10 mouse cellular contexts compared by ENCODE assay signal in genomic region chr9:98297937-98298595, GRCm38 (mm10). TPM values are rescaled to one million over a fixed set of nuclear protein-coding genes. Genes with fewer than 3 reads are reported as not detected.
DNase-seq lines count a peak whose midpoint lies in the region; ATAC-seq lines count a peak whose summit lies in the region.
"Had no signal": no experiment of that assay in that cellular context is flagged by ENCODE, and none has a peak within 500 bp of the region (broad histone marks: within the 10 kb centered on the region; RNA-seq: fewer than 3 reads in every experiment).

No protein-coding gene starts in this region.

- no peak overlapping the region for H3K4me3 ChIP-seq in forebrain, embryonic 12.5 days (replicated peaks)
- no peak overlapping the region for H3K4me3 ChIP-seq in forebrain, embryonic 11.5 days (ENCODE audit: low read depth, low read length)
- H3K4me3 ChIP-seq in stomach, embryonic 14.5 days (ENCODE audit: low read depth, low read length): no peak overlapping the region

- H3K9me3 ChIP-seq in forebrain, embryonic 12.5 days: no peaks in the 10 kb centered on the region
- H3K9me3 ChIP-seq in forebrain, embryonic 11.5 days (ENCODE audit: control insufficient read depth, low read length): no peaks in the 10 kb centered on the region
- no peaks in the 10 kb centered on the region for H3K9me3 ChIP-seq in stomach, embryonic 14.5 days (ENCODE audit: control insufficient read depth, low read depth, low read length)
- H3K9me3 ChIP-seq: midbrain, embryonic 15.5 days had no signal

- peaks cover 8% of the 10 kb centered on the region; the same call in 1 of the 2 replicates for H3K27me3 ChIP-seq in forebrain, embryonic 12.5 days
- H3K27me3 ChIP-seq in forebrain, embryonic 11.5 days (ENCODE audit: control insufficient read depth, insufficient read depth, low read length): no peaks in the 10 kb centered on the region
- no peaks in the 10 kb centered on the region for H3K27me3 ChIP-seq in stomach, embryonic 14.5 days (ENCODE audit: control insufficient read depth, insufficient read depth, low read length)

- H3K4me1 ChIP-seq in forebrain, embryonic 12.5 days: peaks cover 11% of the 10 kb centered on the region
- no peaks in the 10 kb centered on the region for H3K4me1 ChIP-seq in forebrain, embryonic 11.5 days (replicated peaks; ENCODE audit: control insufficient read depth, insufficient read depth, low read length)
- H3K4me1 ChIP-seq in stomach, embryonic 14.5 days (ENCODE audit: control insufficient read depth, insufficient read depth, low read length): peaks cover 4% of the 10 kb centered on the region; the same call in 1 of the 2 replicates

- ATAC-seq in forebrain, embryonic 12.5 days (ENCODE audit: low FRiP score): no peak
- ATAC-seq in forebrain, embryonic 11.5 days (replicated peaks; ENCODE audit: low FRiP score): no peak
- ATAC-seq in stomach, embryonic 14.5 days (ENCODE audit: insufficient number of reproducible peaks, insufficient read depth, low FRiP score, low read depth): no peak
- no peak for ATAC-seq in inflammation-experienced regulatory T-cells, adult 6 months

- no peaks in the 10 kb centered on the region for H3K36me3 ChIP-seq in forebrain, embryonic 12.5 days (replicated peaks)
- H3K36me3 ChIP-seq in forebrain, embryonic 11.5 days (ENCODE audit: control insufficient read depth, insufficient read depth, low read length): no peaks in the 10 kb centered on the region
- no peaks in the 10 kb centered on the region for H3K36me3 ChIP-seq in stomach, embryonic 14.5 days (ENCODE audit: control insufficient read depth, insufficient read depth, low read length)
- H3K36me3 ChIP-seq: midbrain, embryonic 15.5 days had no signal

- DNase-seq in forebrain, embryonic 11.5 days (ENCODE audit: low spot score): no peak
- DNase-seq in spleen, adult 12 weeks (ENCODE audit: low spot score): peak; percentile 9
- DNase-seq in spleen, adult 18-20 months: no peak
- peak; percentile 33 to 66 for DNase-seq in kidney, postnatal 25 days
- DNase-seq in right cerebral cortex, adult 18-20 months: no peak
- DNase-seq: right cerebral cortex, postnatal 25 days had no signal

- no peak overlapping the region for H3K27ac ChIP-seq in forebrain, embryonic 12.5 days
- H3K27ac ChIP-seq in forebrain, embryonic 11.5 days (ENCODE audit: low read depth, low read length): no peak overlapping the region
- H3K27ac ChIP-seq in stomach, embryonic 14.5 days (ENCODE audit: low read length): no peak overlapping the region
- H3K27ac ChIP-seq: midbrain, embryonic 15.5 days had no signal

- no peak overlapping the region for H3K9ac ChIP-seq in forebrain, embryonic 12.5 days
- H3K9ac ChIP-seq in forebrain, embryonic 11.5 days (ENCODE audit: low read length): no peak overlapping the region
- no peak overlapping the region for H3K9ac ChIP-seq in stomach, embryonic 14.5 days (replicated peaks; ENCODE audit: low read depth, low read length)

- WGBS in forebrain, embryonic 12.5 days: 69% methylated on average over 6 of the region's 6 CpGs
- WGBS in forebrain, embryonic 11.5 days: 76% methylated on average over 6 of the region's 6 CpGs
- 72% methylated on average over 6 of the region's 6 CpGs for WGBS in stomach, embryonic 14.5 days

- peak overlapping the region; percentile 76; the same call in 1 of the 2 replicates for H3K4me2 ChIP-seq in forebrain, embryonic 12.5 days
- no peak overlapping the region for H3K4me2 ChIP-seq in forebrain, embryonic 11.5 days (ENCODE audit: low read depth, low read length, severe bottlenecking)
- peak overlapping the region; percentile 63; the same call in 1 of the 2 replicates for H3K4me2 ChIP-seq in stomach, embryonic 14.5 days (replicated peaks; ENCODE audit: low read depth, low read length)

RNA-seq across cellular contexts. Expression of gene Nmnat3, which starts 10.8 kb away (rescaled TPM):
- 2.4 and 3.0 TPM in 2 replicates for polyA plus RNA-seq in forebrain, embryonic 12.5 days (2016; fragmentation: Nextera tagmentation; extraction: Ambion mirVana)
- 3.4 and 3.7 TPM in 2 replicates for polyA plus RNA-seq in forebrain, embryonic 11.5 days (2014; fragmentation: Nextera tagmentation; extraction: Ambion mirVana)
- polyA plus RNA-seq in stomach, embryonic 14.5 days (2014; fragmentation: Nextera tagmentation; extraction: Ambion mirVana): 7.4 and 8.3 TPM in 2 replicates
- 10 to 100 TPM in 2 of 3 experiments, 1 to 10 TPM in 1; 7.9 to 19.5 (median 14.9) TPM for polyA plus RNA-seq in inflammation-experienced regulatory T-cells, adult 6 months (2017; shearing (Covaris generic))

Comparison
In these comparisons a context has a peak if more than half of its experiments do, and no peak if none do; other contexts are left out.
1. DNase-seq: peak in spleen, adult 12 weeks (single experiment) and kidney, postnatal 25 days (2 of 2); none in forebrain, embryonic 11.5 days (single experiment), spleen, adult 18-20 months (0 of 2) and right cerebral cortex, adult 18-20 months (single experiment).